Mouse (Mus musculus): Measurements from ENCODE around the gene Slc9a9. TPM values are rescaled to one million over a fixed set of nuclear protein-coding genes. Genes with fewer than 3 reads are reported as not detected.

The Slc9a9 gene
- total and polyA plus RNA-seq, 3 experiments: 0.46 to 0.71 TPM; not detected in 1

DNA sequence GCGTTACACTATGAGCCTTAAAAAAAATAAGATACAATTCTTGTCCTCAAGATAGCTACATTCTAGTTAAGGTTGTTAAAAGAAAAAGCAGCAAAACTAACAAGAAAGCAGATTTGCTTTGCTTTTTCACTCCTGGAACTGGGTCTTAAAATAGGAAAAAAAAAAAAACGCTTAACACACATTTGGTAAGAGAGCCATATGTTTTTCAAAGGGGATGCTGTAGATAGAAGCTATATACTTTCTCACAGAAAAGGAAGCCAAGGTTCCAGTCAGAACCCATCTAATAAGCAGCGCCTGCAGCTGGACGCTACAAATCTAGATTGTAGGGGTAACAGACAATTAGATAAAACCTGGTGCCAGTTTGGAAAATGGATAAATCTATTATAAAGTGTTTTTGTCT lies 386.1 kb downstream of the Slc9a9 start:
- H3K27ac ChIP-seq (ENCODE audit: control insufficient read depth, low read depth, low read length): no peak overlapping the region

DNA sequence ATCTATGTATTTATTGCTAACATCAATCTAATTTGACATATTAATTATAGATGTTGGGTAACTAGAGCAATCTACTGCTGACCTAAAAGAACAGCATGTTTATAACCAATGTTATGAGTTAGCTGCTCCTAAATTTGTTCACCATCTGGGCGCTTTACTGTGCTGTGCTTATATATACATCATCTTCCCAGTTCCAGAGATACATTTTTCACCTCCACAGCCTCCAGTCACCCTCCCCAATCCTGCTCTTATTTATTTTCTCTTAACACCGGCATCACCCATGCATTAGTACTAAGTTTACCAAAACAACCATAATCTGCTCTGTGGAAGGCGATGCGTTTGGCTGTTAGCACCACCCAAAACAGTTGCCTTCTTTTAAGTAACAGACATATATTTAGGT lies 391.0 kb downstream of the Slc9a9 start:
- no peak for TF ChIP-seq MYC (IDR thresholded peaks at IDR 0.05; ENCODE audit: low read depth, low read length)
- no peak for TF ChIP-seq POLR2AphosphoS2 (IDR thresholded peaks at IDR 0.05; ENCODE audit: low read length)
- TF ChIP-seq MYB (IDR thresholded peaks at IDR 0.05; ENCODE audit: low read depth, low read length): no peak
- TF ChIP-seq KAT2A (conservative IDR thresholded peaks at IDR 0.05; ENCODE audit: low read depth, low read length): no peak
- no peak for TF ChIP-seq USF2 (IDR thresholded peaks at IDR 0.05; ENCODE audit: borderline replicate concordance in 1 of 2, insufficient read depth in 1 of 2, low read depth in 1 of 2, low read length in 2 of 2)
- no peak for TF ChIP-seq ZKSCAN1 (IDR thresholded peaks at IDR 0.05; ENCODE audit: low read depth, low read length)
- TF ChIP-seq JUND (IDR thresholded peaks at IDR 0.05; ENCODE audit: low read depth, low read length): no peak
- no peak for TF ChIP-seq CTCF (IDR thresholded peaks at IDR 0.05 in 2 of 3, conservative IDR thresholded peaks at IDR 0.05 in 1 of 3; ENCODE audit: control insufficient read depth in 1 of 3, insufficient read depth in 1 of 3, low read depth in 2 of 3, low read length in 3 of 3, poor library complexity in 1 of 3, severe bottlenecking in 1 of 3)
- no peak for TF ChIP-seq MEF2A (IDR thresholded peaks at IDR 0.05; ENCODE audit: extremely low read depth, insufficient replicate concordance, low read depth, low read length, poor library complexity, severe bottlenecking)
- no peak for TF ChIP-seq TCF12 (IDR thresholded peaks at IDR 0.05; ENCODE audit: low read depth, low read length)
- TF ChIP-seq MAFK (IDR thresholded peaks at IDR 0.05; ENCODE audit: borderline replicate concordance, low read depth, low read length): no peak
- TF ChIP-seq GABPA (IDR thresholded peaks at IDR 0.05; ENCODE audit: low read depth, low read length): no peak
- Histone ChIP-seq H3K27ac (ENCODE audit: control insufficient read depth, low read depth, low read length) (no peak overlapping the region), H3K4me1 (ENCODE audit: control insufficient read depth in 1 of 2, insufficient read depth in 2 of 2, low read length in 2 of 2) (no peaks in the 10 kb centered on the region), H3K9me3 (replicated peaks; ENCODE audit: insufficient read depth, low read length) (no peaks in the 10 kb centered on the region), H3K4me3 (ENCODE audit: control insufficient read depth in 1 of 2, insufficient read depth in 1 of 2, low read depth in 2 of 2, low read length in 2 of 2) (no peak overlapping the region), H3K27me3 (ENCODE audit: control insufficient read depth in 1 of 2, insufficient read depth in 2 of 2, low read length in 2 of 2) (no peaks in the 10 kb centered on the region), H3K79me2 (ENCODE audit: control insufficient read depth, insufficient read depth, low read length, poor library complexity) (no peaks in the 10 kb centered on the region), H3K36me3 (ENCODE audit: control insufficient read depth in 1 of 2, insufficient read depth in 2 of 2, low read length in 2 of 2) (no peaks in the 10 kb centered on the region), H3K9ac (ENCODE audit: control insufficient read depth, low read depth, low read length, poor library complexity, severe bottlenecking) (no peak overlapping the region)
- DNase-seq (ENCODE audit: low read depth, low spot score): no peak

More for the DNA sequence above, 386.1 kb downstream of the Slc9a9 start:
- no peaks in the 10 kb centered on the region for H3K9me3 ChIP-seq (replicated peaks; ENCODE audit: insufficient read depth, low read length)
- no peak overlapping the region for H3K9ac ChIP-seq (ENCODE audit: control insufficient read depth, low read depth, low read length, poor library complexity, severe bottlenecking)
- no peaks in the 10 kb centered on the region for H3K36me3 ChIP-seq (ENCODE audit: control insufficient read depth in 1 of 2, insufficient read depth in 2 of 2, low read length in 2 of 2)
- no peaks in the 10 kb centered on the region for H3K4me1 ChIP-seq (ENCODE audit: control insufficient read depth in 1 of 2, insufficient read depth in 2 of 2, low read length in 2 of 2)
- H3K79me2 ChIP-seq (ENCODE audit: control insufficient read depth, insufficient read depth, low read length, poor library complexity): no peaks in the 10 kb centered on the region
- no peak for TF ChIP-seq HCFC1 (IDR thresholded peaks at IDR 0.05; ENCODE audit: low read depth, low read length)
- TF ChIP-seq ZMIZ1 (IDR thresholded peaks at IDR 0.05; ENCODE audit: low read depth, low read length): no peak
- no peak for TF ChIP-seq KAT2A (conservative IDR thresholded peaks at IDR 0.05; ENCODE audit: low read depth, low read length)
- no peak for TF ChIP-seq TBP (IDR thresholded peaks at IDR 0.05; ENCODE audit: low read depth, low read length)
- TF ChIP-seq BHLHE40 (IDR thresholded peaks at IDR 0.05; ENCODE audit: borderline replicate concordance, low read depth, low read length): no peak
- TF ChIP-seq UBTF (IDR thresholded peaks at IDR 0.05; ENCODE audit: borderline replicate concordance, insufficient read depth, low read depth, low read length): no peak
- no peak for TF ChIP-seq NRF1 (IDR thresholded peaks at IDR 0.05; ENCODE audit: insufficient read depth, low read depth, low read length, poor library complexity, severe bottlenecking)
- TF ChIP-seq NELFE (IDR thresholded peaks at IDR 0.05; ENCODE audit: low read depth, low read length): no peak
- no peak for TF ChIP-seq E2F4 (IDR thresholded peaks at IDR 0.05; ENCODE audit: borderline replicate concordance, low read depth, low read length)
- no peak for TF ChIP-seq RAD21 (IDR thresholded peaks at IDR 0.05; ENCODE audit: low read depth, low read length)
- TF ChIP-seq TAL1 (IDR thresholded peaks at IDR 0.05; ENCODE audit: low read length): no peak
- no peak for TF ChIP-seq SIN3A (IDR thresholded peaks at IDR 0.05; ENCODE audit: low read length)
- H3K4me3 ChIP-seq (ENCODE audit: control insufficient read depth in 1 of 2, insufficient read depth in 1 of 2, low read depth in 2 of 2, low read length in 2 of 2): no peak overlapping the region
- no peaks in the 10 kb centered on the region for H3K27me3 ChIP-seq (ENCODE audit: control insufficient read depth in 1 of 2, insufficient read depth in 2 of 2, low read length in 2 of 2)
- no peak for DNase-seq (ENCODE audit: low read depth, low spot score)

Data from MEL (cell line).